Mouse (Mus musculus): ENCODE measurements at regions not wholly inside any gene's neighbourhood (a gene's known extent, or its start where the extent isn't known, plus 50 kb on each side); places are given as distances from the start of the nearest gene placed in this dataset.
A peak's percentile ranks its signal among the peaks of the same experiment; 100 is the strongest.
"Not testable (repeated sequence)": the region's sequence is repeated elsewhere in the genome, so short reads cannot be mapped to it uniquely, and the experiment has no call there.

DNA sequence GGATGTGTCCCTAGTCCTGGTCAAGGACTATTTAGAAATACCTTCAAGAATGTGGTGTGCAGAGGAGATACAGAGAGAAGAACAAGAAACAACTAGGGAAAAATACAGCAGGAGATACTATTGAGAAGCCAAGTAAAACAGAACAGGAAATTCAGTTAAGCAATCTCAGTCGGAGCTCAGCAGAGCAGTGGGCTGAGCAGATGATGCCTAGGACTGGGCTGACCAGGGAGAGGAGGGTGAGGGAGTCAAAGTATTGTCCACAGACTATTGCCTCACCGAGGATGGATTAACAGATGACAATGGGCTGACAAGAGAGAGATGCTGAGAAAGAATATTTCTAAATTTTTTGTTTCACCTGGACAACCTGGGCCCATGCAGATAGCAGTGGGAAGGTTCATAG, 181.4 kb upstream of the Mon1b start:
- Histone ChIP-seq H3K27me3 (replicated peaks) (no peaks in the 10 kb centered on the region), H3K9me3 (peaks cover 11% of the 10 kb centered on the region; the same call in 1 of the 2 replicates), H3K36me3 (replicated peaks; ENCODE audit: low read length) (no peaks in the 10 kb centered on the region), H3K4me3 (replicated peaks) (no peak overlapping the region), H3K4me1 (no peaks in the 10 kb centered on the region)
- TF ChIP-seq FLI1 (IDR thresholded peaks at IDR 0.05; ENCODE audit: low read length) (no peak), GATA1 (IDR thresholded peaks at IDR 0.05; ENCODE audit: borderline replicate concordance, low read length) (no peak)

DNA sequence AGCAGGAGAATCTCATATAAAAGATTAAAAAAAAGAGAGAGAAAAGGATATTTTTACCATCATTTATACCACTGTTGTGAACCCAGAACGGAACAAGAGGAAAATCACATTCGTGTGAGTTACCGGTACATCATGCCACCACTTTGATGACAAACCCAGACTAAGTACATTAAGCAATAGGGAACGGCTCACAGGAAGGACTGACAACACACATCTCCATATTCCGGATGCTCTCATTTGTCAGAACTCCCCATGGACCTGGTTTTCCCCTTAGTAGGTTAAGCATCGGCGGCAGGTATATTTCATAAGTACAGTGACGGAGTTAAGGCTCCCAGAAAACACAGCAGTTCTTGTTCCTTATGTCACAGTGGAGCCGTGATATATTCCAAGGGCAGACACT, 170.8 kb upstream of the Mon1b start:
- TF ChIP-seq GATA1 (IDR thresholded peaks at IDR 0.05; ENCODE audit: borderline replicate concordance, low read length) (no peak), FLI1 (IDR thresholded peaks at IDR 0.05; ENCODE audit: low read length) (no peak)
- H3K27me3 ChIP-seq (replicated peaks), result no peaks in the 10 kb centered on the region
- H3K4me3 ChIP-seq (replicated peaks), result no peak overlapping the region
- no peaks in the 10 kb centered on the region for H3K36me3 ChIP-seq (replicated peaks; ENCODE audit: low read length)
- H3K4me1 ChIP-seq, result no peaks in the 10 kb centered on the region
- peaks cover 21% of the 10 kb centered on the region for H3K9me3 ChIP-seq

DNA sequence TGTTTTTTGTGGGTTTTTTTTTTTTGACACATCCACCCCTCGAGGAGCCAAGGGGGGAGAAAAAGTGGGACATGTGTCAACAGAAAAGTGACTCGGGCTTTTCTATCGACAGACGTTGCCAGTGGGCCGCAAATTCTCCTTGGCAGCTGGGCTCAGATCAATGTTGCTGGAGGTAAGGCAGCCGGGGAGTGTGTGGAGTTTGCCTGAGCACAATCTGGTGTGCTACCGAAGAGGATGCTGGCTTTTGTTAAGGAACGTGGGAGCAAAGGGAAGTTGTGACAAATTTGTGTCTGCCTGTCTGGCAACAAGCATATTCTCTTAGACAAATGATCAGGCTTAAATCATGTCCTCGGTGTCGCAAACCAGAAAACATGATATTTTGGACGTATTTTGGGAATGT, 170.2 kb upstream of the Mon1b start:
- H3K9me3 ChIP-seq, result peaks cover 24% of the 10 kb centered on the region
- no peaks in the 10 kb centered on the region for H3K36me3 ChIP-seq (replicated peaks; ENCODE audit: low read length)
- TF ChIP-seq GATA1 (IDR thresholded peaks at IDR 0.05; ENCODE audit: borderline replicate concordance, low read length), result no peak
- H3K4me1 ChIP-seq, result no peaks in the 10 kb centered on the region
- H3K27me3 ChIP-seq (replicated peaks), result no peaks in the 10 kb centered on the region
- no peak overlapping the region for H3K4me3 ChIP-seq (replicated peaks)

DNA sequence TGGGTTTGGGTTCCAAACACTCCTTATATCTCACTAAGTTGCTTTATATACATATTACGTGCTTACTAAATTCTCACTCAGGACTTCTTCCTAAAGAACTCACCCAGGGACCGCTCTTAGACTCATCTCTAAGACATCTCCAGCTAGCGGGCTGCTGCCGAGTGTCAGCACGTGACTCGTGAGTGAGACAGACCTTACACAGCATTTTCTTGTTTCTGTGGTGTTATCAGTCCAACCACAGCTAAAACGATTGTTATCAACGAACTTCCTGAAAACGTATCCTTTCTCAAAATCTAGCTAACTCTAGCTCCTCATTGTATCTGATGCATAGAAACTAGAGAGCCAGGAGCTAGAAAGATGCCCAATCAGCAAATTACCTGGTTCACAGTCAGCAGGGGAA, 168.7 kb upstream of the Mon1b start:
- H3K9me3 ChIP-seq, result peaks cover 21% of the 10 kb centered on the region
- TF ChIP-seq GATA1 (IDR thresholded peaks at IDR 0.05; ENCODE audit: borderline replicate concordance, low read length) (no peak), FLI1 (IDR thresholded peaks at IDR 0.05; ENCODE audit: low read length) (no peak)

DNA sequence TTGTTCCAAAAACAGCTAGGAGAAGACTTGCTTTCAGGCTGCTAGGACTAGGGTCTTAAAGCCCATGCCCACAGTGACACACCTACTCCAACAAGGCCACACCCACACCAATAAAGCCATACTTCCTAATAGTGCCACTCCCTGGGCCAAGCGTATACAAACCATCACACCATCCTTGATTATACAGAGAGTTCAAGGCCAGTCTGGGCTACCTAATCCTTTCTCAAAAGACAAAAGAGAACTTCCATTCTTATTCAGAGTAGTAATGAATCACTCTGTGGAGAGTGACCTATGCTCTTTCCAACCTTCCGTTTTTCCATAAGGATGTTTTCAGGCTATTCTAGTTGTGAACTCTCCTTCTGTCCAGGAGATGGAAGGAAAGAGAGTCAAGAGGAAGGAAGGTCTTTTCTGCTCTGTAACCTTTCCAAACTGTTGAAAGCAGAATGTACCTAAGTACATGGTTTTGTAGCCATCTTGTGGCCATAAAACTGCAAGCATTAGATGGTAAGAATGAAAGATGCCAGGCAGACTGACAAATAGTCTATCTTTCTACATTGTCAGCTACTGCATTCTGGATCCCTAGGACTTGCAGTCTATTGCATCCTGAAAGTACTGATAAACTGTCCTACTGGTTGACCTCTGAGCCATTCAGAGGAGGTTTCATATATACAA, 145.8 kb upstream of the Mon1b start:
- Histone ChIP-seq H3K9me3 (peaks cover 14% of the 10 kb centered on the region; the same call in 1 of the 2 replicates), H3K4me1 (no peaks in the 10 kb centered on the region), H3K36me3 (replicated peaks; ENCODE audit: low read length) (no peaks in the 10 kb centered on the region), H3K27me3 (replicated peaks) (no peaks in the 10 kb centered on the region), H3K4me3 (replicated peaks) (no peak overlapping the region)
- TF ChIP-seq GATA1 (IDR thresholded peaks at IDR 0.05; ENCODE audit: borderline replicate concordance, low read length) (no peak), FLI1 (IDR thresholded peaks at IDR 0.05; ENCODE audit: low read length) (no peak)

More for the DNA sequence above, 168.7 kb upstream of the Mon1b start:
- Histone ChIP-seq H3K4me3 (replicated peaks) (no peak overlapping the region), H3K27me3 (replicated peaks) (no peaks in the 10 kb centered on the region), H3K36me3 (replicated peaks; ENCODE audit: low read length) (no peaks in the 10 kb centered on the region), H3K4me1 (no peaks in the 10 kb centered on the region)

DNA sequence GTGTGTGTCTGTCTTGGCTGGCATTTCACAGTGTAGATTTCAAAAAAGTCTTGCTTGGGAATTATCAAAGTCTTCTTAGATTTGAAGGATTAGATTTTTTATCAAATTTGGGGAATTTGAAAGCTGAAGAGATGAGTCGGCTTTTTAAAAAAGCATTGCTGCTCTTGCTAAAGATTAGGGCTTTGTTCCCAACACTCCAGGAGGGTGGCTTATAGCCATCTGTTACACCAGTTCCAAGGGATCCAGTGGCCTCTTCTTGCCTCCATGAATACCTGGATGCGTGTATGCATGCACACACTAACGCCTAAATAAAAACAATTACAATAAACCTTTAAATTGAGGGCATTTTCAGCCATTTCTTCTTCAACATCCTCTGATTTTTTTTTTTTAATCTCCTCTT, 144.5 kb upstream of the Mon1b start:
- H3K9me3 ChIP-seq, result peaks cover 14% of the 10 kb centered on the region; the same call in 1 of the 2 replicates
- H3K27me3 ChIP-seq (replicated peaks), result no peaks in the 10 kb centered on the region
- H3K4me3 ChIP-seq (replicated peaks), result no peak overlapping the region
- no peaks in the 10 kb centered on the region for H3K4me1 ChIP-seq
- H3K36me3 ChIP-seq (replicated peaks; ENCODE audit: low read length), result no peaks in the 10 kb centered on the region
- TF ChIP-seq GATA1 (IDR thresholded peaks at IDR 0.05; ENCODE audit: borderline replicate concordance, low read length), result no peak
- TF ChIP-seq FLI1 (IDR thresholded peaks at IDR 0.05; ENCODE audit: low read length), result no peak

DNA sequence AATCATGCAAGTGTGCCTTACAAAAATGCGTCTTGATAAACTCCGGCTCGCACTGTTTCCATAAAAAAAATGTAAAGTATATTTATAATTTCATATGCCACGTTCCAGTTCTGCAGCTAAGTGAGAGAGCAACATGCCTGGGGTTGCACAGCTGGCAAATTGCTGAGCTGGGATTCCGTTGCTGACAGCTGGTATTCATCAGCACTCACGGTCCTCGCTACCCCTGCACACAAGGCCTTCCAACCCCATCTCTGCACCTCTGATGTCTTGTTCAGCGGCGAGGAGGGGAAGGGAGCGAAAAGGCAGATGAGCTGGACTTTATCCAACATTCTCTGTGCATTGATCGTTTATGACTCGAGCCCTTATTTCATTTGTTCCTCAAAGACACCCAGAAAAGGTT, 138.5 kb upstream of the Mon1b start:
- Histone ChIP-seq H3K4me1 (no peaks in the 10 kb centered on the region), H3K27me3 (replicated peaks) (no peaks in the 10 kb centered on the region), H3K36me3 (replicated peaks; ENCODE audit: low read length) (no peaks in the 10 kb centered on the region), H3K9me3 (peaks cover 32% of the 10 kb centered on the region), H3K4me3 (replicated peaks) (peak overlapping the region; percentile 46)
- TF ChIP-seq FLI1 (IDR thresholded peaks at IDR 0.05; ENCODE audit: low read length) (no peak), GATA1 (IDR thresholded peaks at IDR 0.05; ENCODE audit: borderline replicate concordance, low read length) (no peak)

DNA sequence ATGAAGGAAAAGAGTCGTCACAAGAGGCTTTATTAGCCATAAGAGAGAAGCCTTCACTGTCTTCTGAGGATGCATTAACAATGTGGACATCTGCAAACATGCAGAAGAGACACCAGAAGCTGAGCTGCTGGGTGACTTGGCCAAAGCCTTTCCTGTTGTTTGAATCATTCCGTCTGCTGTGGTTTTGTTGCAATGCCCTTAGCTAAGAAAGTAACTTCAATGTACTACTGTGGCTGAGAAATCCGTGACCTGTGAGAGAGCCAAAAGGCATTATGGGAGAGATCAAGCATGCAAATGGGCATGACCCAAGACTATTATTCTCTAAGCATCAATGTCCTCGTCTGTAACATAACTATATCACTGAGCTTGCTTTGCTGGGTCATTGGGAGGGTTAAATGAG, 132.7 kb upstream of the Mon1b start:
- no peak overlapping the region for H3K4me3 ChIP-seq (replicated peaks)
- peaks cover 34% of the 10 kb centered on the region for H3K9me3 ChIP-seq
- H3K4me1 ChIP-seq, result no peaks in the 10 kb centered on the region
- H3K36me3 ChIP-seq (replicated peaks; ENCODE audit: low read length), result no peaks in the 10 kb centered on the region
- H3K27me3 ChIP-seq (replicated peaks), result no peaks in the 10 kb centered on the region
- TF ChIP-seq GATA1 (IDR thresholded peaks at IDR 0.05; ENCODE audit: borderline replicate concordance, low read length) (no peak), FLI1 (IDR thresholded peaks at IDR 0.05; ENCODE audit: low read length) (no peak)

DNA sequence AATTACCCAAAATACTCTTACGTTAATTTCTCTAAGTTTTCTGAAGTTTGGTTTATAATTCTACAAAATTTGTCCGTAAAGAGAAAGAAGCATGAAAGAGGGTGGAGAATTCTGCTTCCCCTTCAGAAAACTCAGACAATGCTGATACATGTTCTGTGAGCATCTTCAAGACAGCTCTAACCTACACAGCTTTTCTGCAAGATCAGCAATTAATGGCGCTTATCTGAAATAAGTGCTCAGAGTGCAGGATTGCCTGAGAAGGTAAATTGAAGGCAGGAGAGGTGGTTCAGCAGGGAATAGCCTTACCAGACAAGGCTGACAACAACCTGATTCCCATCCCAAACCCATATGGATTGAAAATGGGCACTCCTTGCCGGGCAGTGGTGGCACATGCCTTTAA, 122.5 kb upstream of the Mon1b start:
- H3K27me3 ChIP-seq (replicated peaks), result no peaks in the 10 kb centered on the region
- H3K36me3 ChIP-seq (replicated peaks; ENCODE audit: low read length), result no peaks in the 10 kb centered on the region
- TF ChIP-seq FLI1 (IDR thresholded peaks at IDR 0.05; ENCODE audit: low read length) (no peak), GATA1 (IDR thresholded peaks at IDR 0.05; ENCODE audit: borderline replicate concordance, low read length) (no peak)
- H3K4me1 ChIP-seq, result no peaks in the 10 kb centered on the region
- H3K9me3 ChIP-seq, result peaks cover 22% of the 10 kb centered on the region
- H3K4me3 ChIP-seq (replicated peaks), result no peak overlapping the region

DNA sequence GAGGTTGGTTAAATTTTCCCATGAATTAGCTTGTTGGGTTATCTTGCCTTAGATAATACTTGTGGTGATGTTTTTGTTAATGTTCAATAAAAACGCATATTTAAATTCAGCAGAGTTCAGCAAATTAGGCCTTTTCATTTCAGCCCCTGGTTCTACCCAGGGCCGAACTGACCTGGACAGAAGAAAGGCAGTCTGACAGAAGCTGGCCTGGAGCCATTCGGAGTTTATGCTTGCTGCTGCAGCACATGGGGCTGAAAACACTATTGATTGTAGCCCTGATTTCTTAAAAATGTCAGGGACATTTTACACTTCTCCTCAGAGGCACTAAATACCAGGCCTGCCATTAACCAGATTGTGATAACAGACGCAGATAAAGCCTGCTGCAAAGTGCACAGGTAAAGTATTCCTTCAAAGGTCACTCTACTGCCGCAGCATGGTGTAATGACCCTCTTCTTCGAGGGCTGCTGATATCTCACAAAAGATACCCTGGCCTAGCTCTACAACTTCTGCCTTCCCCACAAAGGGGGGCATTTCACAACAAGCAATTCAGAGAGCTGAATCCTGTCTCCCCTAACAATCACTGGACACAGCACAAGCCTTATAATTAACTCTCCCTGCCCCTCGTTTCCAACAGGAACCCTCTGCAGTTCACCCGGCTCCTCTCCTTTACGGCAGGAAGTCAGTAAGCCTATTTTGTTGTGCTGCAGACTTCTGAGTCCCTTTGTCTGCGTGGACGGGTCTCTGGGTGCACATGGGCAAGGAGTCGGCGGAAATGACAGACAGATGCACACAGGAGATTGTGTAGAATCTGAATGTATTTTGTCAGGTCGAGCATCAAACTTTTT, 121.3 kb upstream of the Mon1b start:
- no peaks in the 10 kb centered on the region for H3K27me3 ChIP-seq (replicated peaks)
- H3K4me1 ChIP-seq, result no peaks in the 10 kb centered on the region
- H3K36me3 ChIP-seq (replicated peaks; ENCODE audit: low read length), result no peaks in the 10 kb centered on the region
- H3K4me3 ChIP-seq (replicated peaks), result no peak overlapping the region
- TF ChIP-seq GATA1 (IDR thresholded peaks at IDR 0.05; ENCODE audit: borderline replicate concordance, low read length), result no peak
- TF ChIP-seq FLI1 (IDR thresholded peaks at IDR 0.05; ENCODE audit: low read length), result no peak
- H3K9me3 ChIP-seq, result peaks cover 34% of the 10 kb centered on the region

DNA sequence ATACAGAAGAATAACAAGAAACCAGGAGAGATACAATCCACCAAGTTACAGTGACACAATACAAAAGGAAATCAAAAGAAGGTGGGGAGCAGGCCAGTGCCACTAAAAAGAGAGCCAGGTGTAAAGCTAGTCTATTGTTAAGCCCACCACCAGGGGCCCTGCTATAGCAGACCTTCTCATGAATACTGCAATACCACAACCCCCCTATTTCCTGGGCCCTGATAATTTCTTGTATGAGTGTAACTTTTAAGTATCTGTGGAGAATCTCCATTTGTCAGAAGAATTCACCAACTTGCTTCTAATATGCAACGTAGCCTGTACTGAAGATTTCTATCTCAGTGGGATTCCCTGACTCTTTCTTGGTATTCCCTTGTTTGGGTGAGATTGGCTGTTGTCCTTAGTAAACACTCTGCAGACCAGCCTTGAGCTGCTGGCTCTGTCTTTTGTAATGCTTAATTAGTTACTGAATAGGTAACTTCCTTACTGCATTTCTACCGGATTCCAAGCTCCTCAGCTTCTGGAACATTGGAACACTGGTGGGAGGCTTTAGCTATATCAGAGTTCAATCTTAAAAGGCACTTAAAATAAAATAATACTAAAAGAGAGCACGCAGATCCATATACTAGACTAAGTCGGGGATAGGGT, 120.5 kb upstream of the Mon1b start:
- not testable (repeated sequence) for H3K4me1 ChIP-seq; H3K4me3 ChIP-seq (replicated peaks); H3K27me3 ChIP-seq (replicated peaks); H3K36me3 ChIP-seq (replicated peaks; ENCODE audit: low read length)
- peaks cover 35% of the 10 kb centered on the region for H3K9me3 ChIP-seq

Data from megakaryocyte, embryonic 14.5 days (primary cell).